Mouse (Mus musculus): ENCODE measurements around the gene Erap1.
"Not testable (repeated sequence)": the region's sequence is repeated elsewhere in the genome, so short reads cannot be mapped to it uniquely, and the experiment has no call there.

Gene Erap1

DNA sequence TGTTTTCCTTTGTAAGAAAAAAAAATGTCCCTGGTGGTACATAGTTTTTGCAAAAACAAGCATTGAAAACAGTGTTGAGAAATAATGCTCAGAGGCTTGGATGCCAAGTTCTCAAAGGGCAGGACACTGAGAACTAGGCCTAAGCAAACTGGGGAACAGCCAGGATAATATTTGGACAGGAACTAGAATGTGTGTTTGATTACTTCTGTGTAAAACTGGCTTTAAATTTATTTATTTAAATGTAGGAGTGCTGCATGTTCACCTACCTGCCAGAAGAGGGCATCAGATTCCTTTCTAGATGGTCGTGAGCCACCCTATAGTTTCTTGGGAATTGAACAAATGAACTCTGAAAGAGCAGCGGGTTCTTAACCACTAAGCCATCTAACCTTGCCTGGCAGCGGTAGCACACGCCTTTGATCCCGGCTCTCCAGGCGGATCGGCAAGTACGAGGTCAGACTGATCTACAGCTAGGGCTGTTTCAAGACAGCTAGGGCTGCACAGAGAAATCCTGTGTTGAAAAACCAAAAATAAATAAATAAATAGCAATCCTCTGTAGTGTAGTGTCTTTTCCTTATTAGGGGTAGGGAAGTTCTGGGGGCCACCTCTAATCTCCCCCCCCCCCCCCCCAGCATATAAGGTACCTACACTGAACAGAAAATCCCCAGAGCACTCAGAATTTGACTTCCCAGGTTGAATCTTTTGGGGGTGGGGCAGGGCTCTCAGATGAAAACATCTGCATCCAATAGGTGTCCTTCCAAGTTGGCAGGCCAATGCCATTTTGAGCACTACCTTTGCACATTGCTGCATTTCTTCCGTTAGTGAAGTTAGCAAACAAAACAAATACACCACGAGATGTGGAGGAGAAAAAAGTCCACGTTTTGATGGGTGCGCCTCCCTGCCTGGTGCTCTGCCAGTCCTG lies at the start of gene Erap1:
Gene Erap1 (plus strand): TSS at position 776 of the 919 bp plus-strand sequence.
- DNase-seq (ENCODE audit: extremely low read depth, low read depth), result peak; percentile 76

DNA sequence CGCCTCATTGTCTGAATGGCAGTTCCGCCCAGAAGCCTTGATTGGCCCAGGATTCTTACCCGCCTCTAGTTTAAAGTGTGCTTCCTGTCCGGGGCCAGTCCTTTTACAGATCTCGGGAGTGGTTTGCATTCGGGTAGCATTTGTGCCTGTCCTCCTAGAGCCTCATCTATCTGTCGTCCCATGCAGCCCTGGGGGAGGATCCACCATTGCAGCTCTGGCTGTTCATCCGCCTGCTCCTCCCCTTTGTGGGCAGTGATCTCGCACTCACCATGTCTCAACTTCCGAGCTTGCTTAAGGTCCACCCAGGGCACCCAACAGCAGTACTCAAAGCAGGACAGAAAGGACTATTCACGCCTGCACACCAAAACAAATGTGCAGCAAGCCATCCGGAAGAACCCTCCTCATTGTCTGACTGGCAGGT lies 48.0 kb upstream of the Erap1 start:
- DNase-seq (ENCODE audit: extremely low read depth, low read depth), result not testable (repeated sequence)

DNA sequence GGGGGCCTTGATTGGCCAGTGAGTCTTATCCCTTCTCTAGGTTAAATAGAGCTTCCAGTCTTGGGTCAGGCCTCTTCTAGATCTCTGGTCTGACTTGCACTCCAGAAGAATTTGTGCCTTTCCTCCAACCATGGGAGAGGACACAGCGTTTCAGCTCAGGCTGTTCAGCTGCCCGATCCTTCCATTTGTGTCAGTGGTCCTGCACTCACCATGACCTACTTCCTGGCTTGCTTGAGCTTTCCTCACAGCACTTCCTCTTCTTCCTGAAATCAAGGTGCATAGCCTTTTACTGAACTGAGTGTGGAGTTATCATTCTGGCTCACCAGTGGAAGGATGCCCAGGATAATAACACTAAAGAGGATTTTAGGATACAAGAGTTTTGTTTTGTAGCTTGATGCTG lies 47.5 kb upstream of the Erap1 start:
- not testable (repeated sequence) for DNase-seq (ENCODE audit: extremely low read depth, low read depth)

DNA sequence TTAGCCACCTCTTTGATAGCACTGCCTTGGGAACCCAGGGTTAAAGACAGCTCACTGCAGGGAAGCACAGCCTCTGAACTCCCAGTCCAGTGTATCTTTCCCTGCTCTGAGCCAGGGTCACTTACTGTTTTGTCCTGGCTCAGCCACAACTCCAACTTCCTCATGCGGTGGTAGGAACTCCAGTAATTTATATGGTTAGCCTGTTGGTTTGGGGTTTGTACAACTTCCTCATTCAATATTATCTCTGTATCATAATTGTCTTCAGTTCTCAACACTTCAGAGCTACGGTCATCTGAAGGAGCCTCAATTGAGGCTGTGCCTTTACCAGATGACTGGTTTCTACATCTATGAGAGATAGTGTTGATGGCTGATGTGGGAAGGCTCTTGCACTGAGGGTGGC lies 42.3 kb upstream of the Erap1 start:
- peak; percentile 71 for DNase-seq (ENCODE audit: extremely low read depth, low read depth)

DNA sequence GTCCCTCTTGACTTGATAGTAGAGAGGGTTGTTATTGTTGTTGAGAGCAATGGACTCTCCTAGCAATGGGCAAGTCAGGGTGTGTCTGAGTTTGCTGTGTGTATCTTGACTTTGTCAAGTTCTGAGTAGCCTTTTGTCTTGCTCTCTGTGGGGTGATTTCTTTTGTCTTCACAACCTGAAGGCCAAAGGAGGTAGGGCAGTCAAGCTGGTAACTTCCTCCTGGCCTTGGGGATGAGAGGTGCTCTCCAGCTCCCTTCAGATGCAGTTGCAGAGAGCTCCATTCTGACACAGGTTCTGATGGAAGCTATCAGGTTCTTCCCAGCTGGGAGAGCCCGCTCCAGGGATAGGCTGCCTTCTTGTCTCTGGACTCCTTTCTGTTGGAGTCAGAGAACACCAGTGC lies 37.6 kb upstream of the Erap1 start:
- not testable (repeated sequence) for DNase-seq (ENCODE audit: extremely low read depth, low read depth)

DNA sequence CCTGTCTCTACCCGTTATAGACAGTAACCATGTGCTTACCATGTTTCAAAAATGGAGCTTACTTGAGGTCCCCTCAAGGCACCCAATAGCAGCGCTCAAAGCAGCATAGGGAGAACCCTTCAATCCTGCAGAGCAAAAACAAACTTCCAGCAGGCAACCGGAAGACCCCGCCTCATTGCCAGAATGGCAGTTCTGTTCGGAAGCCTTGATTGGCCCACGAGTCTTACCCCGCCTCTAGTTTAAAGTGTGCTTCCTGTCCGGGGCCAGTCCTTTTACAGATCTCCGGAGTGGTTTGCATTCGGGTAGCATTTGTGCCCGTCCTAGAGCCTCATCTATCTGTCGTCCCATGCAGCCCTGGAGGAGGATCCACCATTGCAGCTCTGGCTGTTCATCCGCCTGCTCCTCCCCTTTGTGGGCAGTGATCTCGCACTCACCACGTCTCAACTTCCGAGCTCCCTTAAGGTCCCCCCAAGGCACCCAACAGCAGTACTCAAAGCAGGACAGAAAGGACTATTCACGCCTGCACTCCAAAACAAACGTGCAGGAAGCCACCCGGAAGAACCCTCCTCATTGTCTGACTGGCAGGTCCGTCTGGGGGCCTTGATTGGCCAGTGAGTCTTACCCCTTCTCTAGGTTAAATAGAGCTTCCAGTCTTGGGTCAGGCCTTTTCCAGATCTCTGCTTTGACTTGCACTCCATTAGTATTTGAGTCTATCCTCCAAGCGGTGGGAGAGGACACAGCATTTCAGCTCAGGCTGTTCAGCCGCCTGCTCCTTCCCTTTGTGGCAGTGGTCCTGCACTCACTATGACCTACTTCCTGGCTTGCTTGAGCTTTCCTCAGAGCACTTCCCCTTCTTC lies 22.0 kb upstream of the Erap1 start:
- DNase-seq (ENCODE audit: extremely low read depth, low read depth), result peak; percentile 86

DNA sequence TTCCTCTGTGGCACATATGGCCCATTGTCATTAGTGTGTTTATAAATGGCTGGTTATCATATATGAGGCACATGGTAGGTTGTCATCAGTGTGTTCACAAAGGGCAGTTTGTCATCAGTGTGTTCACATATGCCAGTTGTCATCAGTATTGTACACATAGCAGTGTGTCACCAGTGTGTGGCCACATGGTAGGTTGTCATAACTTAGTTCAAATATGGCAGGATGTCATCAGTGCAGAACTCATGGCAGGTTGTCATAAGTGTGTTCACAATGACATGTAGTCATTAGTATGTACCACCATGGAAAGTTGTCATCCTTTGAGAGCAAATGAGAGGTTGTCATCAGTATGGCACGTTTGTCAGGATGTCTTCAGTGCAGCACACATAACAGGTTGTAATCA lies 7.0 kb upstream of the Erap1 start:
- DNase-seq (ENCODE audit: extremely low read depth, low read depth), result no peak

DNA sequence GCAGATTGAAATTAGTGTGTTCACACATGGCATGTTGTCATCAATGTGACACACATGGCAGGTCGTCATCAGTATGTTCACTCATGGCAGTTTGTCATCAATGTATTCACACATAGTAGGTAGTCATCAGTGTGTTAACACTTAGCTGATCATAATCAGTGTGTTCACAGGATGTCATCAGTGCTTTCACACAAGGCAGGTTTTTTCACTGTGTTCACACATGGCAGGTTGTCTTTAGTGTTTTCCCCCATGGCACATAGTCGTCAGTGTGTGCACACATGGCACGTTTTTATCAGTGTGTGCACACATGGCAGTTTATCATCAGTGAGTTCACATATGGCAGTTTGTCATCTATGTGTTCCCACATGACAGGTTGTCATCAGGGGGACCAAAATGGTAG lies 6.5 kb upstream of the Erap1 start:
- DNase-seq (ENCODE audit: extremely low read depth, low read depth), result no peak

DNA sequence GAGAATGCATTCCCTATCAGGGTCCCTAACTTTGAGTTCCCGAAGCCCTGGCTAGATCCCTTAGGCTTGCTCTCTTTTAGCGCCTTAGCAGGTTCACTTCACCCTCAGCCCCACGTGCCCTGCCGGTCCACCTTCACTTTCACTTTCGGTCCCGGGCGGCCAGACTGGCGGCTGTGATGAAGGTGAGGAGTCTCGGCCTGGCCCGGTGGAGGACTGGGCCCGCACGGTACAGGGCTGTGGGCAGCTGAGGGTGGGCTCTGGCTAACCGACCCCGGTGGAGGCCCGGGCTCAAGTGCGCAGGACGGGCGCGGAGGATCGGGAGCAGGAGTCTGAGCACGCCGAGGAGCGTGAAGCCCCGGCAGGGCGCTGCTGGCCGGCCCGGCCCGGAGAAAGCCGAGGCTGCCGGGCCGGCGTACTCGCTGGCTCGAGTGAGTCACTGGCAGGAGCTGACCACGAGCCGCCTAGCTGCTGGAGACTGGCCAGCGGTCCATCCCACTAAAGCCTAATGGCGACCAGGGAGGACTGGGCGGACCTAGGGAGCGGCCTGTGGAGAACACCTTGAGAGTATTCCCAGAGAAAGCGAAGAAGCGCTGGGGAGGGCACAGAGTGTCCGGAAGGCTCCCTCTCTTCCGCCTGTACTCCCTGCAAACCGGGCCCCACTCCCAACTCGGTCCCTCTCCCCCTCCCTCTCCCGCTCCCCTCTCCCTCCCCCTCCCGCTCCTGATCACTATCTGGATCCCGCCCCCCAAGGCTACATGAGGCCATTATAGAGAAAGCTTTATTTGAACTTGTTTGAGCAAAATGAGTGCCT lies 549 bp downstream of the Erap1 start:
- DNase-seq (ENCODE audit: extremely low read depth, low read depth), result peak; percentile 46

DNA sequence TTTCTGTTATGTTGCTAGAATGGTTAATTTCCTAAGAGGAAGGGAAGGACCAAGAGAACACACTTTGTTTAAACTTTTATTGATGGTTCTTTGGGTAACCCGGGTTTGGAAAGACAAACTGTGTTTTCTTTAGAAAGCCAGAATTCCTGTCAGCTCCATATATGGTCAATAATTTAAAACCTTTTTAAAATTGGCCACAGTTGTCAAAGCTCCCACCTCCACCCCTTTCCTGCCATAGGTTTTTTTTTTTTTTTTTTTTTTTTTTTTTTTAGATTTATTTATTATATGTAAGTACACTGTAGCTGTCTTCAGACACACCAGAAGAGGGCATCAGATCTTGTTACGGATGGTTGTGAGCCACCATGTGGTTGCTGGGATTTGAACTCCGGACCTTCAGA lies 1.2 kb downstream of the Erap1 start:
- not testable (repeated sequence) for DNase-seq (ENCODE audit: extremely low read depth, low read depth)

DNA sequence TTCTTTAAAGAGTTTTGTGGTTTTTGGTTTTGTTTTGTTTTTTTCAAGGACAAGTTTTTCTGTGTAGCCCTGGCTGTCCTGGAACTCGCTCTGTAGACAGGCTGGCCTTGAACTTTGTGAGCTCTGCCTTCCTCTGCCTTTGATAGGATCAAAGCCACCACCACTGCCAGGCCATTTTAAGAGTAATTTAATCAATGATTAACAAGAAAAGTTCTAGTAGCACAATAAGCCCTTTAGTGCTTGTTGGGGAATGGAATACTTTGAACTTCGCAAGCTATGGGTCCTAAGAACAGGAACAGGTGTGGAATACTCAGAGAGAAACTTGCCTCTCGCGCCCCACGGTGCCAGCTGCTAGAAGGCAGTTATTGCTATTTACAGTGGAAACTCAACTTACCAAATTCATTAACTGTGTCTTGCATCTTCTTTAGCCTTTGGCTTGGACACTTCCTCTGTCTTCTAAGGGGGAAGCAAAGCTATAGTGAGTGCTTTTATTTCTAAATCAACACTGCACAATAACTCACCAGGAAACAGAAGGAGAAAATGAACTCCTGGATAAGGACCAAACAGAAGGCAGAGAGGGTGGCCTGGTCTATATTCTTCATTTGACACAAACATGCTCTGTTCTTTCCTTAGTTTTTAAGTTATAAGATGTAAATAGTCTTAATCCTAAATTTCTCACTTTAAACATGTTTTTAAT lies 56.3 kb downstream of the Erap1 start:
- DNase-seq (ENCODE audit: extremely low read depth, low read depth), result no peak

DNA sequence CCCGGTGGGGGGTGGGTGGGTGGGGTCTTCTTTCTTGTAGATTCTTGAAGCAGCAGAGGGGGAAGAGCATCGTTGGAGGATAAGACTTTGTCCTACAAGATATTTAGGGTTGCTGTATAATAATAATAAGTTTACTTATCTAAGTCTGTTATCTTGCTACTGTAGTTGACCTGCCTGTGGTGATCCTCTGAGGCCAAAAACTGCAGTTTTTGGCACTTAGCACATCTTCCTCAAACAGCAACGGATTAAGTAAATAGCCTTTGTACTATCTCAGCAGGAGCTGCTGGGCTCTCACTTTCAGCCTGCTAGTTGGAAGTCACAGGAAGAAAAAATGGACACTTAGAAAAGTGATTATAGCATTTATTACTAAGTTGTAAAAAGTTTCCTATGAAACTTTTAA lies 56.9 kb downstream of the Erap1 start:
- DNase-seq (ENCODE audit: extremely low read depth, low read depth), result no peak

DNA sequence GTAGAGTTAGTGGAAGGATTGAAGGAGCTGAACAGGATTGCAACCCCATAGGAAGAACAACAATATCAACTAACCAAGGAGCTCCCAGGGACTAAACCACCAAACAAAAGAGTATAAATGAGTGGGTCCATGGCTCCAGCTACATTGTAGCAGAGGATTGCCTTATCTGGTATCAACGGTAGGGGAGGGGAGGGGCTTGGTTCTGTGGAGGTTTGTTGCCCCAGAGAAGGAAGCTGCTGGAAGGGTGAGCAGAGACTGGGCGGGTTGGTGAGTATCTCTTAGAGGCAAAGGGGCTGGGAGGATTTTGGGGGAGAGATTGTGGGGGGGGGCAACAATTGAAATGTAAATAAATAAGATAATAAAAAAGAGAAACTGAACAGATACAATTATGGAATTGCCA lies 79.6 kb downstream of the Erap1 start:
- no peak for DNase-seq (ENCODE audit: extremely low read depth, low read depth)

DNA sequence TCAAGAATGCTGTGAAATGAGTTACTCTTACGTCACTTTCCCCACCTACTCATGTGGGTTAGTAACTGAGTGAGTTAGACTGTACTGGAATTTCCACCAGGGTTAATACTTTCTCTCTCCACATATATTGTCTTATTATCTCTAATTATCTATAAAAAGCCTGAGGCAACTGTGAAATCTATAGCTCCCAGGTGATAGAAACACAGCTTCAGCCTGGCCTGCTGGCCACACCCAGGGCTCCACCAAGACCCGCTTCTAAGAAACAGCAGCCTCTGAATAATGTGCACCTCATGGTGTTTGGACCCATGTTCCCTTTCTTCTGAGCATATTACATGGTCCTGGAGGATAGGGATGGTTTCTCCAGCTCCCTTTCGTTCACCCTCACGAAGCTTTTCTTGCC lies 94.4 kb downstream of the Erap1 start:
- DNase-seq (ENCODE audit: extremely low read depth, low read depth), result no peak

DNA sequence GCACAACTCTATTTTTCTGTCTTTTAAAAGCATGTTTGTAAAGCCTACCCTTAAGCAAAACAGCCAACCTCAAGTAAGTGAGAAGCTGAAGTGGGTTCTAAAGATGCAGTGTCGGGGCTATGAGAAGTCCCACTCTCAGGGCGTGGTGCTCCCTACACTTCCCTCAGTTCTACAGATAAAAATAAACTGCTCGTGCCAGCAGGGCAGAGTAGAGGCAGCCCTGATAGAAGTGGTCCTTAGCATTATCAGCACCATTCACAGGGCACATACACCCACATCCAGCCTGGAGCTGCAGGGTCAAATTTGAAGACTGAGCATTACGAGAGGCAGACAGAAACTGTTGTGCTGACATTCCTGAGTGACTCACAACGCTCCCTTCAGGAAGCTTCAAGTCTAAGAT lies 96.5 kb downstream of the Erap1 start:
- peak; percentile 37 for DNase-seq (ENCODE audit: extremely low read depth, low read depth)

DNA sequence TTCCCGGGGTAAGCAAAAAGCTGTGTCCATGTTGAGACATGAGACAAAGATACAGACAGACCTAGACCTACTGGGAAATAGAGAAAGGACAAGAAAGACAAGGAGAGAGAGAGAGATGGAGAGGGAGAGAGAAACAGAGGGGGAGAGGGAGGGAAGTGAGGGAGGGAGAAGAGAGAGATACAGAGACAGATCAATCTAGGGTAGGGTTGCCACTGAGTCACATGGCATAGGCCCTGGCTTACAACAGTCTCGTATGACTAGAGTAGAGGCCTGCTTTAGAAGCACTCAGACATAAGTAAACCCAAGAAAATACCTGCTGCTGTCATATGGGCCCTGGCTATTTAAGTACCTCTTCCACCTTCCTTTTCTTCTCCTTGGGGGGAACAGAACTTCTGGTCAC lies 97.0 kb downstream of the Erap1 start:
- DNase-seq (ENCODE audit: extremely low read depth, low read depth), result no peak

All from MEL-GATA-1-ER (cell line).